Mouse (Mus musculus): ENCODE measurements at regions not wholly inside any gene's neighbourhood (a gene's known extent, or its start where the extent isn't known, plus 50 kb on each side); places are given as distances from the start of the nearest gene placed in this dataset.

- H3K9me3 ChIP-seq (ENCODE audit: control insufficient read depth, insufficient read depth, low read depth, low read length), result no peaks in the 10 kb centered on the region
- in situ Hi-C loops (cut with MboI; ENCODE audit: low sequenced_read_pairs in 2 of 2, unreplicated experiment in 2 of 2), result no loop called here
- H3K9ac ChIP-seq (ENCODE audit: insufficient read depth, low read depth, low read length, poor library complexity, severe bottlenecking), result no peak overlapping the region
- no peak overlapping the region for H3K27ac ChIP-seq (ENCODE audit: insufficient read depth, low read depth, low read length, poor library complexity, severe bottlenecking)
- H3K4me3 ChIP-seq (ENCODE audit: insufficient read depth in 1 of 2, low read depth in 1 of 2, low read length in 2 of 2, poor library complexity in 1 of 2, severe bottlenecking in 1 of 2), result no peak overlapping the region
- DNase-seq (ENCODE audit: low read depth, low spot score), result no peak
- H3K36me3 ChIP-seq (ENCODE audit: control insufficient read depth, insufficient read depth, low read length, poor library complexity, severe bottlenecking), result no peaks in the 10 kb centered on the region
- TF ChIP-seq ZNF384 (IDR thresholded peaks at IDR 0.05; ENCODE audit: low read depth, low read length), result no peak
- TF ChIP-seq CHD2 (IDR thresholded peaks at IDR 0.05; ENCODE audit: low read depth, low read length), result no peak
- no peak for TF ChIP-seq ZC3H11A (IDR thresholded peaks at IDR 0.05; ENCODE audit: borderline replicate concordance, low read depth, low read length)
- TF ChIP-seq HCFC1 (IDR thresholded peaks at IDR 0.05; ENCODE audit: borderline replicate concordance, insufficient read depth, low read length), result no peak
- TF ChIP-seq MAFK (IDR thresholded peaks at IDR 0.05; ENCODE audit: insufficient read depth, low read depth, low read length), result no peak
- H3K4me1 ChIP-seq (ENCODE audit: control insufficient read depth in 2 of 2, insufficient read depth in 2 of 2, low read length in 2 of 2, poor library complexity in 1 of 2), result peaks cover 0 to 2% of the 10 kb centered on the region in 2 experiments; a peak in 1 of 4 replicates
Measured at GRCm38 (mm10) chr17:45859441-45859840, 125.8 kb upstream of the 1600014C23Rik start.

GRCm38 (mm10) chr17:45853931-45854653 is 120.4 kb upstream of the 1600014C23Rik start:
- no peak for DNase-seq (ENCODE audit: low read depth, low spot score)
- in situ Hi-C loops (cut with MboI; ENCODE audit: low sequenced_read_pairs in 2 of 2, unreplicated experiment in 2 of 2), result no loop called here
- peaks cover 0 to 2% of the 10 kb centered on the region in 2 experiments; a peak in 1 of 4 replicates for H3K4me1 ChIP-seq (ENCODE audit: control insufficient read depth in 2 of 2, insufficient read depth in 2 of 2, low read length in 2 of 2, poor library complexity in 1 of 2)
- TF ChIP-seq ZNF384 (IDR thresholded peaks at IDR 0.05; ENCODE audit: low read depth, low read length), result no peak
- TF ChIP-seq HCFC1 (IDR thresholded peaks at IDR 0.05; ENCODE audit: borderline replicate concordance, insufficient read depth, low read length), result no peak
- TF ChIP-seq MAFK (IDR thresholded peaks at IDR 0.05; ENCODE audit: insufficient read depth, low read depth, low read length), result no peak
- TF ChIP-seq ZC3H11A (IDR thresholded peaks at IDR 0.05; ENCODE audit: borderline replicate concordance, low read depth, low read length), result no peak
- no peaks in the 10 kb centered on the region for H3K36me3 ChIP-seq (ENCODE audit: control insufficient read depth, insufficient read depth, low read length, poor library complexity, severe bottlenecking)
- H3K9me3 ChIP-seq (ENCODE audit: control insufficient read depth, insufficient read depth, low read depth, low read length), result no peaks in the 10 kb centered on the region
- no peak overlapping the region for H3K4me3 ChIP-seq (ENCODE audit: insufficient read depth in 1 of 2, low read depth in 1 of 2, low read length in 2 of 2, poor library complexity in 1 of 2, severe bottlenecking in 1 of 2)
- no peak overlapping the region for H3K9ac ChIP-seq (ENCODE audit: insufficient read depth, low read depth, low read length, poor library complexity, severe bottlenecking)
- no peak overlapping the region for H3K27ac ChIP-seq (ENCODE audit: insufficient read depth, low read depth, low read length, poor library complexity, severe bottlenecking)

DNA sequence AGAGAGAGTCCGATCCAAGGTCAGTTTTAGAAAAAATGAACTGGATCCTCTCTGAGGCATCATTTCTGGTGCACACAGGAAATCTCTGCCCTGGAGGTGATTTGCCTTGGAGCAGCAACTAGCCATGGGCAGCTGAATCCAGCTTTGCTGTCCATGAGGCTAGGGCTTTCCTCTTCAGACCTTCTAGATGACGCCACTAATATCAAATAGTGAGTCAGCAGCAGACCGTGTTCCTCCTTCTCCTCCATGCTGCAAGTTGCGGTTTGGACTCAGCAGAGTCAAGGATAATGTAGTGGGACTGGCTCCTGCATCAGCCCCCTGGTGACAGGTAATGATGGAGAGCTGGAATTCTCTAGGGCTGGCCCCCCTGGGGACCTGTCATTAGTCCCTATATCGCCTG is 118.8 kb upstream of the 1600014C23Rik start:
- Histone ChIP-seq H3K4me1 (ENCODE audit: control insufficient read depth in 2 of 2, insufficient read depth in 2 of 2, low read length in 2 of 2, poor library complexity in 1 of 2) (peaks cover 2 to 3% of the 10 kb centered on the region in 2 experiments; a peak in 1 of 4 replicates), H3K4me3 (ENCODE audit: insufficient read depth in 1 of 2, low read depth in 1 of 2, low read length in 2 of 2, poor library complexity in 1 of 2, severe bottlenecking in 1 of 2) (no peak overlapping the region), H3K9me3 (ENCODE audit: control insufficient read depth, insufficient read depth, low read depth, low read length) (no peaks in the 10 kb centered on the region), H3K9ac (ENCODE audit: insufficient read depth, low read depth, low read length, poor library complexity, severe bottlenecking) (no peak overlapping the region), H3K27ac (ENCODE audit: insufficient read depth, low read depth, low read length, poor library complexity, severe bottlenecking) (no peak overlapping the region), H3K36me3 (ENCODE audit: control insufficient read depth, insufficient read depth, low read length, poor library complexity, severe bottlenecking) (no peaks in the 10 kb centered on the region)
- DNase-seq (ENCODE audit: low read depth, low spot score), result no peak
- in situ Hi-C loops (cut with MboI; ENCODE audit: low sequenced_read_pairs in 2 of 2, unreplicated experiment in 2 of 2), result no loop called here
- TF ChIP-seq ZC3H11A (IDR thresholded peaks at IDR 0.05; ENCODE audit: borderline replicate concordance, low read depth, low read length) (no peak), MAFK (IDR thresholded peaks at IDR 0.05; ENCODE audit: insufficient read depth, low read depth, low read length) (no peak), CHD2 (IDR thresholded peaks at IDR 0.05; ENCODE audit: low read depth, low read length) (no peak), ZNF384 (IDR thresholded peaks at IDR 0.05; ENCODE audit: low read depth, low read length) (no peak), HCFC1 (IDR thresholded peaks at IDR 0.05; ENCODE audit: borderline replicate concordance, insufficient read depth, low read length) (no peak)

DNA sequence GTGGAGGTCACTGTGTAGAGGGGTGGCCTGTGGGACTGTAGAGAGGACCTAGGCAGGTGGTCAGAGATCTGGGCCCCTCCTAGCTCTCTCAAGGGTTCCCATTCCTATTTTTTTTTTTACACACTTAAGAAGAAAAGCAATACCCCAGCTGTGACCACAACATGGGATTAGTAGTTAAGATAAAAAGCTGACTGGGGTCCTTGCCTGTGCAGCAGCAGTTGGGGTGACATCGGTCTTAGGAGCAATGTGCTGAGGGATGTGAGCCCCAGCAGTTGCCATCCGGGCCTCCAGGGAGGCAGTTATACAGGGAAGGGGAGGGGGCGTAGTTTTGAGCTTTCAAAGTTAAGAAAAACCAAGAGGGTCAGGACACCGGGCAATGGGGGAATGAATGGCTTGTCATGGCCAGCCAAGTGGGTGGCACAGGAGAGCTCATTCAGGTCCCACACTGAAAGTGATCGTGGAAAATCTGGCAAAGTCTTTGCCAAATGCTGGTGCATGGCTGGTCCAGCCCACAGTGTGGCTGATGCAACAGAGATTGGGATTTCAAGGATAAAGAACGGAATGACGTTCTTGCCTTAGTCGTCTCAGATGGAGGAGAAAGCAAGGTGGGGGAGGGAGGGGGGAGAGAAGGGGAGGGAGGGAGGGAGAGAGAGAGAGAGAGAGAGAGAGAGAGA is 118.2 kb upstream of the 1600014C23Rik start:
- DNase-seq (ENCODE audit: low read depth, low spot score), result no peak
- in situ Hi-C loops (cut with MboI; ENCODE audit: low sequenced_read_pairs in 2 of 2, unreplicated experiment in 2 of 2), result no loop called here
- H3K4me1 ChIP-seq (ENCODE audit: control insufficient read depth in 2 of 2, insufficient read depth in 2 of 2, low read length in 2 of 2, poor library complexity in 1 of 2), result peaks cover 2 to 3% of the 10 kb centered on the region in 2 experiments; a peak in 1 of 4 replicates
- no peaks in the 10 kb centered on the region for H3K36me3 ChIP-seq (ENCODE audit: control insufficient read depth, insufficient read depth, low read length, poor library complexity, severe bottlenecking)
- no peaks in the 10 kb centered on the region for H3K9me3 ChIP-seq (ENCODE audit: control insufficient read depth, insufficient read depth, low read depth, low read length)
- H3K9ac ChIP-seq (ENCODE audit: insufficient read depth, low read depth, low read length, poor library complexity, severe bottlenecking), result no peak overlapping the region
- TF ChIP-seq ZNF384 (IDR thresholded peaks at IDR 0.05; ENCODE audit: low read depth, low read length) (no peak), ZC3H11A (IDR thresholded peaks at IDR 0.05; ENCODE audit: borderline replicate concordance, low read depth, low read length) (no peak), MAFK (IDR thresholded peaks at IDR 0.05; ENCODE audit: insufficient read depth, low read depth, low read length) (no peak), HCFC1 (IDR thresholded peaks at IDR 0.05; ENCODE audit: borderline replicate concordance, insufficient read depth, low read length) (no peak), CHD2 (IDR thresholded peaks at IDR 0.05; ENCODE audit: low read depth, low read length) (no peak)
- no peak overlapping the region for H3K27ac ChIP-seq (ENCODE audit: insufficient read depth, low read depth, low read length, poor library complexity, severe bottlenecking)
- H3K4me3 ChIP-seq (ENCODE audit: insufficient read depth in 1 of 2, low read depth in 1 of 2, low read length in 2 of 2, poor library complexity in 1 of 2, severe bottlenecking in 1 of 2), result no peak overlapping the region
